Mouse (Mus musculus): ENCODE data around the gene Rrp7a. TPM values are rescaled to one million over a fixed set of nuclear protein-coding genes. Genes with fewer than 3 reads are reported as not detected.

Rrp7a gene
- total RNA-seq, 2 experiments from 2014 or later = 50.3 to 53.5 TPM

GRCm38 (mm10) chr15:83115071-83115470, 7.5 kb downstream of the Rrp7a start:
- DNase-seq (ENCODE audit: low spot score in 2 of 2) = no peak

GRCm38 (mm10) chr15:83114106-83114505, 8.5 kb downstream of the Rrp7a start:
- DNase-seq (ENCODE audit: low spot score in 2 of 2) = no peak

GRCm38 (mm10) chr15:83112898-83113297, 9.7 kb downstream of the Rrp7a start:
- peak; percentile 53 to 83 for DNase-seq (ENCODE audit: low spot score in 2 of 2)

GRCm38 (mm10) chr15:83111874-83112273, 10.7 kb downstream of the Rrp7a start:
- DNase-seq (ENCODE audit: low spot score in 2 of 2) = no peak

- no peak for DNase-seq (ENCODE audit: low spot score in 2 of 2)
These were observed 11.3 kb downstream of the Rrp7a start for GRCm38 (mm10) chr15:83111290-83111689.

GRCm38 (mm10) chr15:83107814-83108213, 14.8 kb downstream of the Rrp7a start:
- no peak for DNase-seq (ENCODE audit: low spot score in 2 of 2)

- no peak for DNase-seq (ENCODE audit: low spot score in 2 of 2)
These were observed 16.2 kb downstream of the Rrp7a start for GRCm38 (mm10) chr15:83106426-83106825.

GRCm38 (mm10) chr15:83103111-83103510, 19.5 kb downstream of the Rrp7a start:
- no peak for DNase-seq (ENCODE audit: low spot score in 2 of 2)

GRCm38 (mm10) chr15:83100332-83100662, 22.3 kb downstream of the Rrp7a start:
- DNase-seq (ENCODE audit: low spot score in 2 of 2) = no peak

GRCm38 (mm10) chr15:83099533-83100331, 22.9 kb downstream of the Rrp7a start:
- DNase-seq (ENCODE audit: low spot score in 2 of 2) = peak; percentile 84 to 92

GRCm38 (mm10) chr15:83095950-83096349, 26.7 kb downstream of the Rrp7a start:
- no peak for DNase-seq (ENCODE audit: low spot score in 2 of 2)

GRCm38 (mm10) chr15:83093687-83094086, 28.9 kb downstream of the Rrp7a start:
- DNase-seq (ENCODE audit: low spot score in 2 of 2) = no peak

GRCm38 (mm10) chr15:83090874-83091273, 31.7 kb downstream of the Rrp7a start:
- no peak for DNase-seq (ENCODE audit: low spot score in 2 of 2)

GRCm38 (mm10) chr15:83089429-83089605, 33.3 kb downstream of the Rrp7a start, which contains the start of gene Serhl:
TSS of gene Serhl (plus strand) at chr15:83089506.
- no peak for DNase-seq (ENCODE audit: low spot score in 2 of 2)

GRCm38 (mm10) chr15:83088495-83089428, 33.8 kb downstream of the Rrp7a start:
- no peak for DNase-seq (ENCODE audit: low spot score in 2 of 2)

- DNase-seq (ENCODE audit: low spot score in 2 of 2) = no peak
These were observed 35.8 kb downstream of the Rrp7a start for GRCm38 (mm10) chr15:83086636-83087328.

- peak in 1 of 2 experiments; percentile 47 for DNase-seq (ENCODE audit: low spot score in 2 of 2)
These were observed 36.7 kb downstream of the Rrp7a start for GRCm38 (mm10) chr15:83085901-83086300.

- peak in 1 of 2 experiments; percentile 47 for DNase-seq (ENCODE audit: low spot score in 2 of 2)
These were observed 38.5 kb downstream of the Rrp7a start for GRCm38 (mm10) chr15:83084022-83084640.

GRCm38 (mm10) chr15:83083530-83083929, 39.1 kb downstream of the Rrp7a start:
- DNase-seq (ENCODE audit: low spot score in 2 of 2) = no peak

- no peak for DNase-seq (ENCODE audit: low spot score in 2 of 2)
These were observed 46.7 kb downstream of the Rrp7a start for GRCm38 (mm10) chr15:83075607-83076525.

Data from gastrocnemius, postnatal 4 days (tissue).